In genomic region chr10:128665307-128665706, GRCm38 (mm10) we compare ENCODE assay signal across 22 mouse cellular contexts. TPM values are rescaled to one million over a fixed set of nuclear protein-coding genes. Genes with fewer than 3 reads are reported as not detected.
DNase-seq lines count a peak whose midpoint lies in the region; ATAC-seq and TF ChIP-seq lines count a peak whose summit lies in the region.
"Had no signal": no experiment of that assay in that cellular context is flagged by ENCODE, and none has a peak within 500 bp of the region (broad histone marks: within the 10 kb centered on the region; RNA-seq: fewer than 3 reads in every experiment).

No protein-coding gene starts in this region.

- 20% methylated on average over 3 of the region's 3 CpGs for WGBS in liver, embryonic 13.5 days (ENCODE audit: insufficient replicate concordance)
- WGBS in liver, postnatal 0 days (ENCODE audit: insufficient replicate concordance) = 48% methylated on average over 3 of the region's 3 CpGs

- TF ChIP-seq CTCF in MEL (IDR thresholded peaks at IDR 0.05 in 2 of 3, conservative IDR thresholded peaks at IDR 0.05 in 1 of 3; ENCODE audit: control insufficient read depth in 1 of 3, insufficient read depth in 1 of 3, low read depth in 2 of 3, low read length in 3 of 3, poor library complexity in 1 of 3, severe bottlenecking in 1 of 3) = no peak
- TF ChIP-seq CTCF in liver, postnatal 0 days (IDR thresholded peaks at IDR 0.05; ENCODE audit: low read depth) = no peak

- intact Hi-C loops in heart, postnatal 25 days (cut with DNase I) = no loop called here

- no peak overlapping the region for H3K9ac ChIP-seq in MEL (ENCODE audit: control insufficient read depth, low read depth, low read length, poor library complexity, severe bottlenecking)
- no peak overlapping the region for H3K9ac ChIP-seq in liver, embryonic 13.5 days
- H3K9ac ChIP-seq in liver, postnatal 0 days (replicated peaks) = no peak overlapping the region
- H3K9ac ChIP-seq: forebrain, embryonic 12.5 days; hindbrain, embryonic 13.5 days; intestine, embryonic 15.5 days had no signal

- H3K4me1 ChIP-seq in MEL (ENCODE audit: control insufficient read depth in 1 of 2, insufficient read depth in 2 of 2, low read length in 2 of 2) = peaks cover 13 to 20% of the 10 kb centered on the region in 2 experiments
- H3K4me1 ChIP-seq in erythroblast, embryonic 14.5 days (ENCODE audit: control insufficient read depth) = peaks cover 60% of the 10 kb centered on the region
- peaks cover 54% of the 10 kb centered on the region for H3K4me1 ChIP-seq in liver, embryonic 13.5 days (replicated peaks)
- peaks cover 18% of the 10 kb centered on the region for H3K4me1 ChIP-seq in liver, postnatal 0 days (ENCODE audit: insufficient read depth)

- H3K36me3 ChIP-seq in MEL (ENCODE audit: control insufficient read depth in 1 of 2, insufficient read depth in 2 of 2, low read length in 2 of 2) = peaks cover 0 to 31% of the 10 kb centered on the region in 2 experiments; a peak in 2 of 4 replicates
- no peaks in the 10 kb centered on the region; the same call in 1 of the 2 replicates for H3K36me3 ChIP-seq in erythroblast, embryonic 14.5 days (ENCODE audit: control insufficient read depth)
- H3K36me3 ChIP-seq in liver, embryonic 13.5 days = no peaks in the 10 kb centered on the region
- no peaks in the 10 kb centered on the region for H3K36me3 ChIP-seq in liver, postnatal 0 days (replicated peaks; ENCODE audit: insufficient read depth, low read length)
- H3K36me3 ChIP-seq: embryonic facial prominence, embryonic 10.5 days; forebrain, embryonic 12.5 days; hindbrain, embryonic 13.5 days; intestine, embryonic 15.5 days had no signal

- TF ChIP-seq RAD21 in MEL (IDR thresholded peaks at IDR 0.05; ENCODE audit: low read depth, low read length) = no peak

- peak; percentile 40 for DNase-seq in MEL (ENCODE audit: low read depth, low spot score)
- DNase-seq in liver, embryonic 13.5 days = no peak
- no peak for DNase-seq in liver, postnatal 0 days
- no peak for DNase-seq in heart, postnatal 25 days (ENCODE audit: low spot score)
- DNase-seq in gastrocnemius, postnatal 10 days = no peak
- no peak for DNase-seq in adrenal gland, postnatal 36 days
- DNase-seq: adrenal gland, postnatal 14 days; cerebellum, adult 18-20 months; cerebellum, adult 9-11 months; cerebellum, postnatal 36 days; gastrocnemius, postnatal 14 days; heart, adult 2 months; heart, postnatal 36 days had no signal

- no peaks in the 10 kb centered on the region for H3K9me3 ChIP-seq in MEL (replicated peaks; ENCODE audit: insufficient read depth, low read length)
- no peaks in the 10 kb centered on the region; the same call in 1 of the 2 replicates for H3K9me3 ChIP-seq in erythroblast, embryonic 14.5 days (ENCODE audit: control insufficient read depth, low read length)
- no peaks in the 10 kb centered on the region for H3K9me3 ChIP-seq in liver, embryonic 13.5 days (replicated peaks)
- H3K9me3 ChIP-seq in liver, postnatal 0 days (ENCODE audit: low read length) = no peaks in the 10 kb centered on the region
- H3K9me3 ChIP-seq: embryonic facial prominence, embryonic 10.5 days; forebrain, embryonic 12.5 days; G1E; hindbrain, embryonic 13.5 days; intestine, embryonic 15.5 days had no signal

- peak; percentile 44 to 53; a peak in 2 of 4 replicates for TF ChIP-seq EP300 in MEL (IDR thresholded peaks at IDR 0.05; ENCODE audit: low read depth in 1 of 2, low read length in 2 of 2)
- peak; percentile 30; the same call in 1 of the 2 replicates for TF ChIP-seq EP300 in liver, postnatal 0 days (IDR thresholded peaks at IDR 0.05; ENCODE audit: low read depth)

- H3K79me2 ChIP-seq in MEL (ENCODE audit: control insufficient read depth, insufficient read depth, low read length, poor library complexity) = no peaks in the 10 kb centered on the region

- TF ChIP-seq POLR2A in MEL (IDR thresholded peaks at IDR 0.05; ENCODE audit: control insufficient read depth in 1 of 2, insufficient read depth in 1 of 2, low read depth in 1 of 2, low read length in 2 of 2, poor library complexity in 1 of 2) = no peak

- H3K27ac ChIP-seq in MEL (ENCODE audit: control insufficient read depth, low read depth, low read length) = no peak overlapping the region
- peak overlapping the region; percentile 66 for H3K27ac ChIP-seq in liver, embryonic 13.5 days
- peak overlapping the region; percentile 41; the same call in 1 of the 2 replicates for H3K27ac ChIP-seq in liver, postnatal 0 days (ENCODE audit: low read depth)
- H3K27ac ChIP-seq: embryonic facial prominence, embryonic 10.5 days; forebrain, embryonic 12.5 days; heart, adult 2 months; hindbrain, embryonic 13.5 days; hindbrain, postnatal 0 days; intestine, embryonic 15.5 days had no signal

- ATAC-seq in liver, embryonic 13.5 days (ENCODE audit: low read depth) = peak; percentile 69
- peak; percentile 55 for ATAC-seq in liver, postnatal 0 days
- ATAC-seq: forebrain, embryonic 16.5 days; hindbrain, postnatal 0 days; intestine, embryonic 15.5 days had no signal

- H3K4me3 ChIP-seq in MEL (ENCODE audit: control insufficient read depth in 1 of 2, insufficient read depth in 1 of 2, low read depth in 2 of 2, low read length in 2 of 2) = no peak overlapping the region
- H3K4me3 ChIP-seq in erythroblast, embryonic 14.5 days (replicated peaks) = peak overlapping the region; percentile 16
- H3K4me3 ChIP-seq in liver, embryonic 13.5 days (replicated peaks) = no peak overlapping the region
- H3K4me3 ChIP-seq in liver, postnatal 0 days (ENCODE audit: low read depth, low read length) = no peak overlapping the region
- H3K4me3 ChIP-seq: embryonic facial prominence, embryonic 10.5 days; forebrain, embryonic 12.5 days; heart, adult 2 months; hindbrain, embryonic 13.5 days; intestine, embryonic 15.5 days had no signal

- H3K27me3 ChIP-seq in MEL (ENCODE audit: control insufficient read depth in 1 of 2, insufficient read depth in 2 of 2, low read length in 2 of 2) = no peaks in the 10 kb centered on the region
- H3K27me3 ChIP-seq in erythroblast, embryonic 14.5 days (ENCODE audit: control insufficient read depth) = peaks cover 43% of the 10 kb centered on the region
- peaks cover 37% of the 10 kb centered on the region for H3K27me3 ChIP-seq in liver, embryonic 13.5 days
- H3K27me3 ChIP-seq in liver, postnatal 0 days (ENCODE audit: insufficient read depth, low read length) = peaks cover 13% of the 10 kb centered on the region; the same call in 1 of the 2 replicates
- H3K27me3 ChIP-seq: intestine, embryonic 15.5 days had no signal

- peak overlapping the region; percentile 42 for H3K4me2 ChIP-seq in liver, embryonic 13.5 days
- H3K4me2 ChIP-seq in liver, postnatal 0 days (ENCODE audit: low read depth, low read length) = peak overlapping the region; percentile 10
- H3K4me2 ChIP-seq: forebrain, embryonic 12.5 days; heart, embryonic 11.5 days; hindbrain, embryonic 13.5 days; intestine, embryonic 15.5 days had no signal

RNA-seq across cellular contexts. Expression of gene Suox, which starts 8.6 kb away (rescaled TPM):
- total RNA-seq in MEL (2012; rRNA removed) = 4.7 and 4.9 TPM in 2 replicates
- polyA plus RNA-seq in MEL (2012; ENCODE audit: insufficient read depth in 1 of 2, insufficient read length in 2 of 2, low read depth in 1 of 2, low replicate concordance in 2 of 2, missing spikeins in 1 of 2) = 1 to 10 TPM in 1 of 2 experiments, not detected in 1; 7.2 TPM
- polyA plus RNA-seq in erythroblast, embryonic 14.5 days (2012) = 0.04 and 0.14 TPM in 2 replicates
- 10.7 and 13.9 TPM in 2 replicates for polyA plus RNA-seq in liver, embryonic 13.5 days (2015; fragmentation: Nextera tagmentation; extraction: Ambion mirVana)
- polyA plus RNA-seq in liver, postnatal 0 days (2015; fragmentation: Nextera tagmentation; extraction: Ambion mirVana) = 27.7 and 27.9 TPM in 2 replicates
- total RNA-seq in heart, postnatal 25 days (2021) = 10 to 100 TPM; 22.1 to 23.1 TPM
- 10 to 100 TPM in 1 of 2 experiments, 1 to 10 TPM in 1; 9.3 to 11.0 TPM for total RNA-seq in gastrocnemius, postnatal 10 days (2021)
- total RNA-seq in adrenal gland, postnatal 36 days (2021) = 10 to 100 TPM; 24.1 to 24.3 TPM

RNA-seq across cellular contexts. Expression of gene Ikzf4, which starts 19.5 kb away (rescaled TPM):
- total RNA-seq in MEL (2012; rRNA removed) = not detected in 2 replicates
- polyA plus RNA-seq in MEL (2012; ENCODE audit: insufficient read depth in 1 of 2, insufficient read length in 2 of 2, low read depth in 1 of 2, low replicate concordance in 2 of 2, missing spikeins in 1 of 2) = under 1 TPM in 1 of 2 experiments, not detected in 1; 0.03 TPM
- polyA plus RNA-seq in erythroblast, embryonic 14.5 days (2012) = 0.01 TPM in 1 of 2 replicates, not detected in the other
- polyA plus RNA-seq in liver, embryonic 13.5 days (2015; fragmentation: Nextera tagmentation; extraction: Ambion mirVana) = 0.12 and 0.21 TPM in 2 replicates
- polyA plus RNA-seq in liver, postnatal 0 days (2015; fragmentation: Nextera tagmentation; extraction: Ambion mirVana) = 0.18 and 0.40 TPM in 2 replicates
- total RNA-seq in heart, postnatal 25 days (2021) = 1 to 10 TPM in 1 of 2 experiments, under 1 TPM in 1; 0.52 to 1.2 TPM
- under 1 TPM; 0.54 to 0.63 TPM for total RNA-seq in gastrocnemius, postnatal 10 days (2021)
- 1 to 10 TPM; 1.5 to 2.2 TPM for total RNA-seq in adrenal gland, postnatal 36 days (2021)

RNA-seq across cellular contexts. Expression of gene Rab5b, which starts 30.8 kb away (rescaled TPM):
- total RNA-seq in MEL (2012; rRNA removed) = 16.2 and 18.7 TPM in 2 replicates
- polyA plus RNA-seq in MEL (2012; ENCODE audit: insufficient read depth in 1 of 2, insufficient read length in 2 of 2, low read depth in 1 of 2, low replicate concordance in 2 of 2, missing spikeins in 1 of 2) = 10 to 100 TPM; 23.3 to 45.7 TPM
- 1.1 and 1.2 TPM in 2 replicates for polyA plus RNA-seq in erythroblast, embryonic 14.5 days (2012)
- polyA plus RNA-seq in liver, embryonic 13.5 days (2015; fragmentation: Nextera tagmentation; extraction: Ambion mirVana) = 24.5 and 31.4 TPM in 2 replicates
- 23.0 and 26.2 TPM in 2 replicates for polyA plus RNA-seq in liver, postnatal 0 days (2015; fragmentation: Nextera tagmentation; extraction: Ambion mirVana)
- total RNA-seq in heart, postnatal 25 days (2021) = 10 to 100 TPM; 68.9 to 72.5 TPM
- 10 to 100 TPM; 82.7 to 83.2 TPM for total RNA-seq in gastrocnemius, postnatal 10 days (2021)
- 100 to 1,000 TPM; 111 to 125 TPM for total RNA-seq in adrenal gland, postnatal 36 days (2021)

RNA-seq across cellular contexts. Expression of gene Pmel, which starts 38.7 kb away (rescaled TPM):
- total RNA-seq in MEL (2012; rRNA removed) = 0.13 and 0.15 TPM in 2 replicates
- polyA plus RNA-seq in MEL (2012; ENCODE audit: insufficient read depth in 1 of 2, insufficient read length in 2 of 2, low read depth in 1 of 2, low replicate concordance in 2 of 2, missing spikeins in 1 of 2) = under 1 TPM in 1 of 2 experiments, not detected in 1; 0.45 TPM
- not detected in 2 replicates for polyA plus RNA-seq in erythroblast, embryonic 14.5 days (2012)
- 0.30 and 0.52 TPM in 2 replicates for polyA plus RNA-seq in liver, embryonic 13.5 days (2015; fragmentation: Nextera tagmentation; extraction: Ambion mirVana)
- polyA plus RNA-seq in liver, postnatal 0 days (2015; fragmentation: Nextera tagmentation; extraction: Ambion mirVana) = 0.46 and 0.69 TPM in 2 replicates
- total RNA-seq in heart, postnatal 25 days (2021) = under 1 TPM; 0.49 to 0.89 TPM
- total RNA-seq in gastrocnemius, postnatal 10 days (2021) = 1 to 10 TPM; 2.1 to 2.4 TPM
- total RNA-seq in adrenal gland, postnatal 36 days (2021) = 1 to 10 TPM in 1 of 2 experiments, under 1 TPM in 1; 0.82 to 1.4 TPM

RNA-seq across cellular contexts. Expression of gene Rps26, which starts 38.8 kb away (rescaled TPM):
- total RNA-seq in MEL (2012; rRNA removed) = 2,338 and 2,523 TPM in 2 replicates
- 1,000 to 10,000 TPM in 1 of 2 experiments, not detected in 1; 2,530 TPM for polyA plus RNA-seq in MEL (2012; ENCODE audit: insufficient read depth in 1 of 2, insufficient read length in 2 of 2, low read depth in 1 of 2, low replicate concordance in 2 of 2, missing spikeins in 1 of 2)
- polyA plus RNA-seq in erythroblast, embryonic 14.5 days (2012) = 514 and 972 TPM in 2 replicates
- polyA plus RNA-seq in liver, embryonic 13.5 days (2015; fragmentation: Nextera tagmentation; extraction: Ambion mirVana) = 486 and 551 TPM in 2 replicates
- 469 and 517 TPM in 2 replicates for polyA plus RNA-seq in liver, postnatal 0 days (2015; fragmentation: Nextera tagmentation; extraction: Ambion mirVana)
- 100 to 1,000 TPM; 253 to 266 TPM for total RNA-seq in heart, postnatal 25 days (2021)
- 100 to 1,000 TPM; 637 to 651 TPM for total RNA-seq in gastrocnemius, postnatal 10 days (2021)
- total RNA-seq in adrenal gland, postnatal 36 days (2021) = 100 to 1,000 TPM; 697 to 707 TPM
